Mouse (Mus musculus) sigmoid colon, adult 10 weeks (tissue): ENCODE results near the gene Olfr574. TPM values are rescaled to one million over a fixed set of nuclear protein-coding genes. Genes with fewer than 3 reads are reported as not detected.

Experiments
- polyA plus RNA-seq: library from polyadenylated mRNA; stranded (reverse); fragments of 350-450 nt; fragmentation: Illumina TruSeq; extraction: RNeasy Lipid Tissue Mini Kit (QIAGEN cat#74804); gene quantifications from one replicate; pipeline ENCODE4 v1.2.3, GENCODE M21; 2014; ENCODE audit warnings: low read depth, low replicate concordance

Olfr574 gene
- not detected for polyA plus RNA-seq

DNA sequence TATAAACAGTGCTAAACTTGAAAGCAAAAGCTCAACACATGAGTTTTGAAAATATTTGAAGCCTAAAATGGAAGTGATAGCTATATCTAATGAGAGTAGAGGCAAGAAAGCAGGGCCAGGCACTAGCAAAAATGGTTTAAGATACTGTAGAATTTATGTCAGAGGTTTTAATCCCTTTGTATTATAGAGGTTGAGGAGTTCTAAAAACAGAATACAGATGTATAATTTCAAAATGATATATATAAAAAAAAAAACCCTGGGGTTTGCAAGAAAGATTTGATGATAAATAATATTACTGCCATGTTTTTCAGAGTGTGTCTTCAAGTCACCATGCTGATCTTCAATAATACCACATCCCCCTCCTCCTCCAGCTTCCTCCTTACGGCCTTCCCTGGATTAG, at the start of gene Olfr574:
Olfr574 (plus strand) TSS at position 301 of the 400 bp plus-strand sequence.

DNA sequence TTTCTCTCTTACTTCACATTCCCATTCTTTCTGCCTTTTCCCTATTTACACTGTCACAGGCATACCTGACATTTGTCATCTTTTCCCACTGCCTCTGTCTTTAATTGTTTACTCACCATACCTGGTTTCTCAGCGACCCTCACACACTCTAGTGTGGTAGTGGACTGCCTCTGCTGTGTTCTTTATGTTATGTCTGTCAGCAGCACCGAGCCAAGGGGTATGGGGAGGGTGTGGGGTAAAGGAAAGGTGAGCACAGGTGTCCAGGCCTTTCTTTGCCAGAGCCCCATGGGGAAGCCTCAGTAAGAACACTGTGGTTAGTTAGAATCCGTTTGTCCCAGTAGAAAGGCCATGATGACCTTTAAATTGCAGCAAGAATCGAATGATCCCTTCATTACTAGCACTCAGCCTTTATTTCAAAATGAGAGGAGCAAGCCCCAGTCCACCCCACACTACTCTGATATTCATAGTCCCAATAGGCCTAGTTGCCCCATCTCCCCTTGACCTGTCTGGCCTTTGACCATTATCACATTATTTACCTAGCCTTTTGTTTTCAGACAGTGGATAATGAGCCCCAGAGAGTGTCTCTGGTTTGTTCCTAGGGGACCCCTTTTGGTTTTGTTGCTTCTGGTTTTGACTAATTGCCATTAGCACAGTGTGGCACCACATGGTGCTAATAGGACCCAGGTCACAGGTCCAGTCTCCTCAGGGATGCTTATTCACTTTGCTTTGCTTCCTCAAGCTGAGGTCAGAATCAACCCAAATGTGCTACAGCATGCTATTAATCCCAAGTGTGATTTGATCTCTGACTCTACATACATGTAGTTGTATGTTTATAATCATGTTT, 31.0 kb upstream of the Olfr574 start, which contains the start of gene Olfr571:
Olfr571 (minus strand) TSS at position 505 of the 844 bp plus-strand sequence.

GRCm38 (mm10) chr7:102924109-102924508, 24.2 kb upstream of the Olfr574 start, which contains the start of gene Olfr572:
Gene Olfr572, plus strand, starts transcription at chr7:102924409.

DNA sequence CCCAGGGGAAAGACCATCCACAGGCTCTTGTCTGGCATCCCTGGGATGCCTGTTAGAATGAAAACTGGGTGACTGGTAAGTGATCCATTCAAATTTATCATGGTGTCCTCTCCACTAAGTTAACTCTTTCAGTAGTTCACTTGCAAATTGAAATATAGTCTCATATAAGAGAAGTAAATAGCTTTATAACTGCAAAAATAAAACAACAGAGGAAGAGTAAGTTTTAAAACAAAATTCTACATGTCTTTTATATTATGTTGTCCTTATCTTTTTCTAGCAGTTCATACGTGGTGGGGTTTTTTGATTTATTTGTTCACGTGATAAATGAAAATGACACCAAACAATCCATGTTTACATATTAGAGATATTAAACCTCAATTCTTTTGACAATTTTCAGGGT, 5.8 kb upstream of the Olfr574 start, which contains the start of gene Olfr573-ps1:
Olfr573-ps1 (minus strand) TSS at position 101 of the 400 bp plus-strand sequence.

GRCm38 (mm10) chr7:102958593-102958992, 10.3 kb downstream of the Olfr574 start, which contains the start of gene Olfr575:
Gene Olfr575, minus strand, starts transcription at chr7:102958775.

DNA sequence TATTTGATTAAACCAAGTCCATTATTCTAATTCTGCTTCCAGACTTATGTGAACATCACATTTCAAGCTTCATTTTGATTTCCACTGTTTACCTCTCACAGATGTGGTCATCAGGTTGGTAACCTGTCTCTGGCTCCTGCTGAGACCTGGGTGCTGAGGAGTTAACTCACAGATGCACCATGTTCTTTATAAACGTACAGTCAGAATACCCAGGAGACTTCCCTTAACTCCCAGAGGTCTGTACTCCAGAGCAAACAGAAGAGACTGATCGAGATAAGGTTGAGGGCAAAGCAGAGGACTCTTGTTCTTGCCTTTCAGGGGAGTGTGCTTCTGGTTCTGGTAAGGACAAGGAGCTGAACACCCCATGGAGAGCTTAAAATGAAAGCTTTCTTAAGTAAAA, 14.1 kb downstream of the Olfr574 start, which contains the start of gene Olfr576:
Olfr576 (plus strand) TSS at position 301 of the 400 bp plus-strand sequence.

DNA sequence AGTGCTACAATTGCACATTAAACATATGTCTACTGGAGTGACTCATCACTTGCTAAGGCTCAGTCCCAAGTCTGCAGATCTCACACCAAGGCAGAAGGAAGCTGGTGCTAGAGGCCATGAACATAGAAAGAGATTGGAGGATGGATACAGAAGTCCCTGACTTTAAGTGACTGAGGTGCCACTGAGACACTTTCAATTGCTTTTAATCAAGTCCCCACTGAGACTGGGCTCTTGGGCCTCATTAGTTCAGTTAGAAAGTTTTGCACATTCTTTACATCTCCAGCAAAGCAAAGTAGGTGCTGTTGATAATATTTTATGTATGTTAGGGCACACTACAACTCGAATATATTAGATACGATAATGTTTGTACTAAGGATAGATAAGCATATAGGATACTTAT, 27.6 kb downstream of the Olfr574 start, which contains the start of gene Olfr577:
Olfr577 (minus strand) TSS at position 101 of the 400 bp plus-strand sequence.

GRCm38 (mm10) chr7:102989224-102989623, 41.0 kb downstream of the Olfr574 start, which contains the start of gene Olfr578:
Gene Olfr578, minus strand, starts transcription at chr7:102989324.

Other genes starting within 250 kb of the Olfr574 start
- gene Olfr558, start 246.3 kb upstream of the Olfr574 start, polyA plus RNA-seq: 5.8 TPM
- not detected for gene Olfr33, start 229.4 kb upstream of the Olfr574 start, polyA plus RNA-seq
- not detected for gene Olfr559, start 221.0 kb upstream of the Olfr574 start, polyA plus RNA-seq
- gene Olfr560, start 189.1 kb upstream of the Olfr574 start, polyA plus RNA-seq: 2.3 TPM
- 25.4 TPM for gene Olfr78, start 189.0 kb upstream of the Olfr574 start, polyA plus RNA-seq
- gene Olfr561, start 177.2 kb upstream of the Olfr574 start, polyA plus RNA-seq: not detected
- gene Olfr564, start 145.0 kb upstream of the Olfr574 start, polyA plus RNA-seq: not detected
- gene Olfr566, start 89.7 kb upstream of the Olfr574 start, polyA plus RNA-seq: not detected
- not detected for gene Olfr568, start 71.3 kb upstream of the Olfr574 start, polyA plus RNA-seq
- not detected for gene Olfr569, start 57.6 kb upstream of the Olfr574 start, polyA plus RNA-seq
- gene Olfr570, start 53.9 kb upstream of the Olfr574 start, polyA plus RNA-seq: not detected
- not detected for gene Olfr571, start 30.9 kb upstream of the Olfr574 start, polyA plus RNA-seq
- gene Olfr572, start 24.1 kb upstream of the Olfr574 start, polyA plus RNA-seq: not detected
- gene Olfr573-ps1, start 5.9 kb upstream of the Olfr574 start, polyA plus RNA-seq: not detected
- not detected for gene Olfr575, start 10.3 kb downstream of the Olfr574 start, polyA plus RNA-seq
- gene Olfr576, start 14.2 kb downstream of the Olfr574 start, polyA plus RNA-seq: not detected
- gene Olfr577, start 27.5 kb downstream of the Olfr574 start, polyA plus RNA-seq: not detected
- gene Olfr578, start 40.9 kb downstream of the Olfr574 start, polyA plus RNA-seq: not detected
- not detected for gene Olfr582, start 89.6 kb downstream of the Olfr574 start, polyA plus RNA-seq
- not detected for gene Olfr583, start 102.8 kb downstream of the Olfr574 start, polyA plus RNA-seq
- not detected for gene Olfr584, start 133.4 kb downstream of the Olfr574 start, polyA plus RNA-seq
- not detected for gene Olfr585, start 149.3 kb downstream of the Olfr574 start, polyA plus RNA-seq
- not detected for gene Olfr586, start 177.2 kb downstream of the Olfr574 start, polyA plus RNA-seq
- gene Olfr588-ps1, start 192.4 kb downstream of the Olfr574 start, polyA plus RNA-seq: not detected
- not detected for gene Olfr589, start 207.9 kb downstream of the Olfr574 start, polyA plus RNA-seq
- not detected for gene Olfr591, start 229.9 kb downstream of the Olfr574 start, polyA plus RNA-seq
- gene Olfr592, start 236.3 kb downstream of the Olfr574 start, polyA plus RNA-seq: not detected